Mouse (Mus musculus): ENCODE measurements around the gene Cuedc1. TPM values are rescaled to one million over a fixed set of nuclear protein-coding genes. Genes with fewer than 3 reads are reported as not detected.
A peak's percentile ranks its signal among the peaks of the same experiment; 100 is the strongest.

Cuedc1 gene
- total and polyA plus RNA-seq, 2 experiments from 2014 or later: 17.0 to 19.2 TPM

- H3K9me3 ChIP-seq (replicated peaks; ENCODE audit: control insufficient read depth, low read length): no peaks in the 10 kb centered on the region
- peak overlapping the region; percentile 93 for H3K4me2 ChIP-seq (ENCODE audit: low read depth, low read length)
- peak overlapping the region; percentile 98 for H3K9ac ChIP-seq (replicated peaks; ENCODE audit: low read depth, low read length)
- peaks cover 24% of the 10 kb centered on the region for H3K4me1 ChIP-seq (ENCODE audit: control insufficient read depth, insufficient read depth)
- no peaks in the 10 kb centered on the region for H3K27me3 ChIP-seq (ENCODE audit: control insufficient read depth, insufficient read depth, low read length)
- 2% methylated on average over 8 of the region's 8 CpGs for WGBS
- peak overlapping the region; percentile 90 for H3K4me3 ChIP-seq (ENCODE audit: low read depth, low read length)
- DNase-seq (ENCODE audit: low spot score): peak; percentile 35
- H3K36me3 ChIP-seq (replicated peaks; ENCODE audit: control insufficient read depth, insufficient read depth, low read length): no peaks in the 10 kb centered on the region
- H3K27ac ChIP-seq (ENCODE audit: low read depth): peak overlapping the region; percentile 99
- TF ChIP-seq EP300 (IDR thresholded peaks at IDR 0.05; ENCODE audit: low read depth) (no peak), CTCF (IDR thresholded peaks at IDR 0.05; ENCODE audit: low read depth) (no peak)
- no peak for ATAC-seq (ENCODE audit: insufficient read depth, low read depth)
These were observed 30.7 kb upstream of the Cuedc1 start for GRCm38 (mm10) chr11:88067191-88067585.

GRCm38 (mm10) chr11:88067586-88068410 lies 30.1 kb upstream of the Cuedc1 start, which contains the start of gene Vezf1:
Vezf1 (plus strand) TSS chr11:88068279.
- peak within 1 kb of the TSS; percentile 93 for H3K4me2 ChIP-seq (ENCODE audit: low read depth, low read length)
- TF ChIP-seq CTCF (IDR thresholded peaks at IDR 0.05; ENCODE audit: low read depth) (no peak), EP300 (IDR thresholded peaks at IDR 0.05; ENCODE audit: low read depth) (no peak)
- H3K9ac ChIP-seq (replicated peaks; ENCODE audit: low read depth, low read length): peak within 1 kb of the TSS; percentile 98
- H3K36me3 ChIP-seq (replicated peaks; ENCODE audit: control insufficient read depth, insufficient read depth, low read length): no peaks in the 10 kb centered on the region
- peak within 1 kb of the TSS; percentile 99 for H3K27ac ChIP-seq (ENCODE audit: low read depth)
- peaks cover 25% of the 10 kb centered on the region for H3K4me1 ChIP-seq (ENCODE audit: control insufficient read depth, insufficient read depth)
- DNase-seq (ENCODE audit: low spot score): peak; percentile 85
- peak within 1 kb of the TSS; percentile 90 for H3K4me3 ChIP-seq (ENCODE audit: low read depth, low read length)
- H3K9me3 ChIP-seq (replicated peaks; ENCODE audit: control insufficient read depth, low read length): no peaks in the 10 kb centered on the region
- 0% methylated on average over 29 of the region's 81 CpGs for WGBS
- peak; percentile 80 for ATAC-seq (ENCODE audit: insufficient read depth, low read depth)
- no peaks in the 10 kb centered on the region for H3K27me3 ChIP-seq (ENCODE audit: control insufficient read depth, insufficient read depth, low read length)

- TF ChIP-seq CTCF (IDR thresholded peaks at IDR 0.05; ENCODE audit: low read depth): no peak
- TF ChIP-seq EP300 (IDR thresholded peaks at IDR 0.05; ENCODE audit: low read depth): 0 out of 2 replicates have a peak, but pooled peaks have one; percentile 64
- ATAC-seq (ENCODE audit: insufficient read depth, low read depth) (peak; percentile 68), DNase-seq (ENCODE audit: low spot score) (peak; percentile 51)
- under 1% methylated on average over 68 of the region's 92 CpGs for WGBS
- peaks cover 28% of the 10 kb centered on the region for H3K4me1 ChIP-seq (ENCODE audit: control insufficient read depth, insufficient read depth)
- H3K9ac ChIP-seq (replicated peaks; ENCODE audit: low read depth, low read length): peak overlapping the region; percentile 98
- H3K9me3 ChIP-seq (replicated peaks; ENCODE audit: control insufficient read depth, low read length): no peaks in the 10 kb centered on the region
- H3K36me3 ChIP-seq (replicated peaks; ENCODE audit: control insufficient read depth, insufficient read depth, low read length): peaks cover 2% of the 10 kb centered on the region; the same call in 1 of the 2 replicates
- H3K4me3 ChIP-seq (ENCODE audit: low read depth, low read length): peak overlapping the region; percentile 90
- peak overlapping the region; percentile 99 for H3K27ac ChIP-seq (ENCODE audit: low read depth)
- peak overlapping the region; percentile 93 for H3K4me2 ChIP-seq (ENCODE audit: low read depth, low read length)
- H3K27me3 ChIP-seq (ENCODE audit: control insufficient read depth, insufficient read depth, low read length): no peaks in the 10 kb centered on the region
These were observed 29.2 kb upstream of the Cuedc1 start for GRCm38 (mm10) chr11:88068411-88069245.

- peak overlapping the region; percentile 99 for H3K27ac ChIP-seq (ENCODE audit: low read depth)
- DNase-seq (ENCODE audit: low spot score) (no peak), ATAC-seq (ENCODE audit: insufficient read depth, low read depth) (no peak)
- H3K4me1 ChIP-seq (ENCODE audit: control insufficient read depth, insufficient read depth): peaks cover 30% of the 10 kb centered on the region
- H3K9ac ChIP-seq (replicated peaks; ENCODE audit: low read depth, low read length): peak overlapping the region; percentile 98
- TF ChIP-seq EP300 (IDR thresholded peaks at IDR 0.05; ENCODE audit: low read depth): no peak
- TF ChIP-seq CTCF (IDR thresholded peaks at IDR 0.05; ENCODE audit: low read depth): no peak
- peaks cover 8% of the 10 kb centered on the region; the same call in 1 of the 2 replicates for H3K36me3 ChIP-seq (replicated peaks; ENCODE audit: control insufficient read depth, insufficient read depth, low read length)
- H3K4me2 ChIP-seq (ENCODE audit: low read depth, low read length): peak overlapping the region; percentile 93
- H3K27me3 ChIP-seq (ENCODE audit: control insufficient read depth, insufficient read depth, low read length): no peaks in the 10 kb centered on the region
- under 1% methylated on average over 12 of the region's 12 CpGs for WGBS
- peak overlapping the region; percentile 90 for H3K4me3 ChIP-seq (ENCODE audit: low read depth, low read length)
- H3K9me3 ChIP-seq (replicated peaks; ENCODE audit: control insufficient read depth, low read length): no peaks in the 10 kb centered on the region
These were observed 28.6 kb upstream of the Cuedc1 start for GRCm38 (mm10) chr11:88069246-88069570.

GRCm38 (mm10) chr11:88070392-88070791 lies 27.5 kb upstream of the Cuedc1 start:
- Histone ChIP-seq H3K9me3 (replicated peaks; ENCODE audit: control insufficient read depth, low read length) (no peaks in the 10 kb centered on the region), H3K4me1 (ENCODE audit: control insufficient read depth, insufficient read depth) (peaks cover 30% of the 10 kb centered on the region), H3K4me2 (ENCODE audit: low read depth, low read length) (peak overlapping the region; percentile 93), H3K36me3 (replicated peaks; ENCODE audit: control insufficient read depth, insufficient read depth, low read length) (peaks cover 19% of the 10 kb centered on the region), H3K27ac (ENCODE audit: low read depth) (no peak overlapping the region), H3K9ac (replicated peaks; ENCODE audit: low read depth, low read length) (no peak overlapping the region; the same call in 1 of the 2 replicates), H3K27me3 (ENCODE audit: control insufficient read depth, insufficient read depth, low read length) (no peaks in the 10 kb centered on the region), H3K4me3 (ENCODE audit: low read depth, low read length) (peak overlapping the region; percentile 90; the same call in 1 of the 2 replicates)
- WGBS: 23% methylated on average over 4 of the region's 4 CpGs
- DNase-seq (ENCODE audit: low spot score) (no peak), ATAC-seq (ENCODE audit: insufficient read depth, low read depth) (no peak)
- TF ChIP-seq EP300 (IDR thresholded peaks at IDR 0.05; ENCODE audit: low read depth) (no peak), CTCF (IDR thresholded peaks at IDR 0.05; ENCODE audit: low read depth) (no peak)
